Mouse (Mus musculus) thymus, adult 2 months (tissue): ENCODE measurements around the gene Csnk1e.

ENCODE experiments used
- CTCF ChIP-seq: fragments of 200-500 bp; IDR thresholded peaks from 2 replicates; pipeline ENCODE4 v1.5.1; 2012; ENCODE audit warnings: mild to moderate bottlenecking, control low read depth, low read length, moderate library complexity, borderline replicate concordance; ENCODE audit not compliant: control insufficient read depth, poor library complexity, insufficient read depth; ENCODE audit errors: extremely low read depth
- POLR2A ChIP-seq: fragments of 200-500 bp; IDR thresholded peaks from 2 replicates; pipeline ENCODE4 v1.6.1; 2012; ENCODE audit warnings: mild to moderate bottlenecking, low read length, control low read depth, moderate library complexity; ENCODE audit not compliant: control insufficient read depth, poor library complexity, insufficient read depth; ENCODE audit errors: extremely low read depth

GRCm38 (mm10) chr15:79400134-79400974, 55.0 kb downstream of the Csnk1e start:
- no peak for TF ChIP-seq CTCF
- no peak for TF ChIP-seq POLR2A
